Mouse (Mus musculus) CH12.LX (cell line): ENCODE results near the gene Ptgr1. TPM values are rescaled to one million over a fixed set of nuclear protein-coding genes. Genes with fewer than 3 reads are reported as not detected.

Source experiments
- DNase-seq: peaks from one replicate; pipeline ENCODE4 v3.0.0-alpha.2; 2013; ENCODE audit errors: extremely low read depth
- H3K27ac ChIP-seq: 2 replicates; pipeline ENCODE4 v1.5.1; 2012; ENCODE audit warnings: low read depth, mild to moderate bottlenecking, control low read depth, moderate library complexity; ENCODE audit not compliant: insufficient read depth
- H3K27me3 ChIP-seq: replicated peaks from 2 replicates; pipeline ENCODE3; 2012; ENCODE audit warnings: inconsistent platforms
- H3K36me3 ChIP-seq, 2 experiments: replicated peaks in 1 of 2; 2 replicates each; pipeline versions ENCODE3 to v1.6.1; 2012; ENCODE audit warnings: inconsistent platforms in 1 of 2, low read length in 1 of 2, mild to moderate bottlenecking in 1 of 2, mixed read lengths in 1 of 2, moderate library complexity in 1 of 2; ENCODE audit not compliant: control insufficient read depth in 1 of 2, insufficient read depth in 1 of 2
- H3K4me1 ChIP-seq, 2 experiments: 2 replicates each; pipeline ENCODE4 v1.6.1; 2012; ENCODE audit warnings: inconsistent platforms in 1 of 2, moderate library complexity in 1 of 2; ENCODE audit not compliant: insufficient read depth in 2 of 2, control insufficient read depth in 1 of 2
- H3K4me2 ChIP-seq: 2 replicates; pipeline ENCODE4 v1.6.1; 2012; ENCODE audit warnings: low read depth, mild to moderate bottlenecking, control low read depth; ENCODE audit not compliant: poor library complexity, insufficient read depth, severe bottlenecking
- H3K4me3 ChIP-seq, 3 experiments: fragments of 150-350 bp in 1 of 3; sonication (generic) in 1 of 3; replicated peaks in 1 of 3; 2 replicates each; pipeline versions ENCODE3 to v1.5.1; 2011 to 2012; ENCODE audit warnings: low read depth in 2 of 3, low read length in 2 of 3, mild to moderate bottlenecking in 2 of 3, moderate library complexity in 2 of 3, control low read depth in 1 of 3, improper control_type of control experiment in 1 of 3, inconsistent platforms in 1 of 3, mixed read lengths in 1 of 3; ENCODE audit not compliant: poor library complexity in 1 of 3
- H3K79me2 ChIP-seq: replicated peaks from 2 replicates; pipeline ENCODE4 v1.6.1; 2012; ENCODE audit warnings: mild to moderate bottlenecking, moderate library complexity; ENCODE audit not compliant: control insufficient read depth, poor library complexity, insufficient read depth, severe bottlenecking; ENCODE audit errors: extremely low read depth
- H3K9ac ChIP-seq: 2 replicates; pipeline ENCODE4 v1.6.1; 2012; ENCODE audit warnings: low read depth, mild to moderate bottlenecking, control low read depth, moderate library complexity; ENCODE audit not compliant: insufficient read depth
- H3K9me3 ChIP-seq: replicated peaks from 2 replicates; pipeline ENCODE3; 2012; ENCODE audit warnings: low read length, inconsistent platforms, mixed read lengths
- CHD1 ChIP-seq: IDR thresholded peaks from 2 replicates; pipeline ENCODE4 v1.6.1; 2012; ENCODE audit warnings: low read depth, low read length, improper control_type of control experiment, inconsistent platforms
- ELF1 ChIP-seq: IDR thresholded peaks from 2 replicates; pipeline ENCODE4 v1.6.1; 2014; ENCODE audit warnings: low read depth, mild to moderate bottlenecking, inconsistent platforms, low read length, improper control_type of control experiment
- ETS1 ChIP-seq: conservative IDR thresholded peaks from 2 replicates; pipeline ENCODE4 v1.6.1; 2012; ENCODE audit warnings: low read depth, mild to moderate bottlenecking, inconsistent platforms, low read length, improper control_type of control experiment, moderate library complexity
- GABPA ChIP-seq: IDR thresholded peaks from 2 replicates; pipeline ENCODE4 v1.6.1; 2012; ENCODE audit warnings: low read depth, low read length, improper control_type of control experiment, inconsistent platforms; ENCODE audit not compliant: insufficient replicate concordance
- KAT2A ChIP-seq: IDR thresholded peaks from 2 replicates; pipeline ENCODE4 v1.6.1; 2012; ENCODE audit warnings: low read length, improper control_type of control experiment, inconsistent platforms; ENCODE audit not compliant: insufficient replicate concordance
- MAZ ChIP-seq: IDR thresholded peaks from 2 replicates; pipeline ENCODE4 v1.6.1; 2012; ENCODE audit warnings: low read depth, mild to moderate bottlenecking, inconsistent platforms, low read length, improper control_type of control experiment, moderate library complexity
- NRF1 ChIP-seq: IDR thresholded peaks from 2 replicates; pipeline ENCODE4 v1.6.1; 2014; ENCODE audit warnings: low read depth, mild to moderate bottlenecking, inconsistent platforms, low read length, improper control_type of control experiment, moderate library complexity
- PAX5 ChIP-seq: IDR thresholded peaks from 2 replicates; pipeline ENCODE4 v1.6.1; 2012; ENCODE audit warnings: low read length, inconsistent platforms, mixed read lengths
- RAD21 ChIP-seq: IDR thresholded peaks from 2 replicates; pipeline ENCODE4 v1.6.1; 2011; ENCODE audit warnings: low read depth, mild to moderate bottlenecking, low read length, improper control_type of control experiment, moderate library complexity
- TBP ChIP-seq: conservative IDR thresholded peaks from 2 replicates; pipeline ENCODE4 v1.6.1; 2011; ENCODE audit warnings: low read depth, low read length, improper control_type of control experiment
- UBTF ChIP-seq: IDR thresholded peaks from 2 replicates; pipeline ENCODE4 v1.6.1; 2012; ENCODE audit warnings: low read depth, mild to moderate bottlenecking, inconsistent platforms, low read length, improper control_type of control experiment, moderate library complexity
- USF1 ChIP-seq: IDR thresholded peaks from 2 replicates; pipeline ENCODE4 v1.6.1; 2014; ENCODE audit warnings: low read depth, mild to moderate bottlenecking, inconsistent platforms, low read length, improper control_type of control experiment
- ZC3H11A ChIP-seq: IDR thresholded peaks from 2 replicates; pipeline ENCODE4 v1.6.1; 2012; ENCODE audit warnings: low read depth, mild to moderate bottlenecking, inconsistent platforms, low read length, improper control_type of control experiment
- ZKSCAN1 ChIP-seq: IDR thresholded peaks from 2 replicates; pipeline ENCODE4 v1.6.1; 2012; ENCODE audit warnings: low read depth, inconsistent platforms, low read length, improper control_type of control experiment, borderline replicate concordance
- ZMIZ1 ChIP-seq: IDR thresholded peaks from 2 replicates; pipeline ENCODE4 v1.6.1; 2012; ENCODE audit warnings: low read depth, mild to moderate bottlenecking, inconsistent platforms, low read length, improper control_type of control experiment
- ZNF384 ChIP-seq: IDR thresholded peaks from 2 replicates; pipeline ENCODE4 v1.6.1; 2012; ENCODE audit warnings: low read depth, low read length, improper control_type of control experiment, inconsistent platforms
- dilution Hi-C: fragments of 300-500 bp; cut with MboI; formaldehyde crosslinking; loops from 2 replicates; pipeline ENCODE4 v1.14.3; 2020; ENCODE audit warnings: low sequenced_read_pairs; ENCODE audit not compliant: extremely low pct_unique_long_range_greater_than_20kb, extremely low pct_ligation_motif_present
- in situ Hi-C: fragments of 300-500 bp; cut with MboI; formaldehyde crosslinking; loops from 3 replicates; pipeline ENCODE4 v1.14.3; 2019; ENCODE audit warnings: low sequenced_read_pairs, low pct_ligation_motif_present, low pct_unique_long_range_greater_than_20kb, mixed read lengths
- polyA plus RNA-seq: library from polyadenylated mRNA; unstranded; fragments of >175 nt; gene quantifications from 2 replicates; pipeline ENCODE4 v1.2.1, GENCODE M21; 2012; ENCODE audit warnings: low read depth; ENCODE audit not compliant: insufficient read length
- total RNA-seq, 2 experiments: library from RNA; depleted of rRNA; stranded (reverse); fragments of 300-350 nt in 1 of 2; fragments of >200 nt in 1 of 2; gene quantifications; 2 replicates each; pipeline ENCODE4 v1.2.3; 2012 to 2014

Ptgr1 gene
- total and polyA plus RNA-seq, 3 experiments, result 2.4 to 7.2 (median 4.0) TPM

- no peaks in the 10 kb centered on the region for H3K27me3 ChIP-seq
- no peak overlapping the region for H3K4me3 ChIP-seq
- no peaks in the 10 kb centered on the region for H3K9me3 ChIP-seq
- H3K36me3 ChIP-seq, result no peaks in the 10 kb centered on the region
- no peaks in the 10 kb centered on the region for H3K79me2 ChIP-seq
- H3K4me1 ChIP-seq, result peaks cover 0 to 3% of the 10 kb centered on the region in 2 experiments; a peak in 1 of 4 replicates
- H3K9ac ChIP-seq, result no peak overlapping the region
- in situ Hi-C loops (no loop called here), dilution Hi-C loops (no loop called here)
- no peak for DNase-seq
- TF ChIP-seq RAD21 (no peak), ZNF384 (no peak)
- no peak overlapping the region for H3K4me2 ChIP-seq
- H3K27ac ChIP-seq, result no peak overlapping the region
Measured at GRCm38 (mm10) chr4:58948391-58948790, 38.5 kb downstream of the Ptgr1 start.

GRCm38 (mm10) chr4:58944695-58945094, 42.2 kb downstream of the Ptgr1 start:
- no peak for TF ChIP-seq MAZ
- no peak for TF ChIP-seq TBP
- no peak for TF ChIP-seq KAT2A
- TF ChIP-seq USF1, result no peak
- TF ChIP-seq ETS1, result no peak
- TF ChIP-seq UBTF, result no peak
- TF ChIP-seq ZMIZ1, result no peak
- no peak for TF ChIP-seq PAX5
- TF ChIP-seq ELF1, result no peak
- no peak for TF ChIP-seq ZKSCAN1
- no peak for TF ChIP-seq ZC3H11A
- TF ChIP-seq CHD1, result no peak
- TF ChIP-seq NRF1, result no peak
- TF ChIP-seq GABPA, result no peak
- TF ChIP-seq, all 38 proteins: peak for 0
- no peak overlapping the region for H3K9ac ChIP-seq
- no peaks in the 10 kb centered on the region for H3K79me2 ChIP-seq
- no peaks in the 10 kb centered on the region for H3K9me3 ChIP-seq
- H3K27ac ChIP-seq, result no peak overlapping the region
- in situ Hi-C loops (no loop called here), dilution Hi-C loops (no loop called here)
- no peaks in the 10 kb centered on the region for H3K27me3 ChIP-seq
- H3K36me3 ChIP-seq, result no peaks in the 10 kb centered on the region
- peaks cover 0 to 3% of the 10 kb centered on the region in 2 experiments; a peak in 1 of 4 replicates for H3K4me1 ChIP-seq
- no peak for DNase-seq
- H3K4me3 ChIP-seq, result no peak overlapping the region
- no peak overlapping the region for H3K4me2 ChIP-seq
